Mouse (Mus musculus) bone marrow, adult 2 months (tissue): ENCODE data around the gene Strap. TPM values are rescaled to one million over a fixed set of nuclear protein-coding genes. Genes with fewer than 3 reads are reported as not detected.

ENCODE experiments used
- H3K27ac ChIP-seq: fragments of 200-500 bp; 2 replicates; pipeline ENCODE4 v1.5.1; 2012; ENCODE audit warnings: low read depth, mild to moderate bottlenecking, control low read depth, inconsistent platforms, low read length; ENCODE audit not compliant: control insufficient read depth, poor library complexity, insufficient read depth
- H3K4me1 ChIP-seq: fragments of 200-500 bp; 2 replicates; pipeline ENCODE4 v1.6.1; 2011; ENCODE audit warnings: low read length; ENCODE audit not compliant: control insufficient read depth, insufficient read depth
- H3K4me3 ChIP-seq: fragments of 200-500 bp; replicated peaks from 2 replicates; pipeline ENCODE3; 2011; ENCODE audit warnings: mild to moderate bottlenecking, low read depth, low read length, control low read depth; ENCODE audit not compliant: control insufficient read depth
- CTCF ChIP-seq: fragments of 200-500 bp; IDR thresholded peaks from 2 replicates; pipeline ENCODE4 v1.5.1; 2011; ENCODE audit warnings: low read length, control low read depth; ENCODE audit not compliant: control insufficient read depth, insufficient read depth
- POLR2A ChIP-seq: fragments of 200-500 bp; IDR thresholded peaks from 2 replicates; pipeline ENCODE4 v1.6.1; 2011; ENCODE audit warnings: low read depth, mild to moderate bottlenecking, control low read depth, low read length, borderline replicate concordance; ENCODE audit not compliant: control insufficient read depth
- WGBS: fragments of 180-500 bp; shearing (Covaris S2); methylation state at CpG from one replicate; pipeline ENCODE4 v1.1.7; 2018; 5-methylcytosine and 5-hydroxymethylcytosine counted together
- polyA plus RNA-seq: library from polyadenylated mRNA; stranded (reverse); fragments of >200 nt; gene quantifications from 2 replicates; pipeline ENCODE4 v1.2.4, GENCODE M21; 2011; ENCODE audit warnings: low replicate concordance; ENCODE audit not compliant: missing spikeins, insufficient read depth, insufficient read length

Strap gene
- 36.8 and 43.6 TPM in 2 replicates for polyA plus RNA-seq

DNA sequence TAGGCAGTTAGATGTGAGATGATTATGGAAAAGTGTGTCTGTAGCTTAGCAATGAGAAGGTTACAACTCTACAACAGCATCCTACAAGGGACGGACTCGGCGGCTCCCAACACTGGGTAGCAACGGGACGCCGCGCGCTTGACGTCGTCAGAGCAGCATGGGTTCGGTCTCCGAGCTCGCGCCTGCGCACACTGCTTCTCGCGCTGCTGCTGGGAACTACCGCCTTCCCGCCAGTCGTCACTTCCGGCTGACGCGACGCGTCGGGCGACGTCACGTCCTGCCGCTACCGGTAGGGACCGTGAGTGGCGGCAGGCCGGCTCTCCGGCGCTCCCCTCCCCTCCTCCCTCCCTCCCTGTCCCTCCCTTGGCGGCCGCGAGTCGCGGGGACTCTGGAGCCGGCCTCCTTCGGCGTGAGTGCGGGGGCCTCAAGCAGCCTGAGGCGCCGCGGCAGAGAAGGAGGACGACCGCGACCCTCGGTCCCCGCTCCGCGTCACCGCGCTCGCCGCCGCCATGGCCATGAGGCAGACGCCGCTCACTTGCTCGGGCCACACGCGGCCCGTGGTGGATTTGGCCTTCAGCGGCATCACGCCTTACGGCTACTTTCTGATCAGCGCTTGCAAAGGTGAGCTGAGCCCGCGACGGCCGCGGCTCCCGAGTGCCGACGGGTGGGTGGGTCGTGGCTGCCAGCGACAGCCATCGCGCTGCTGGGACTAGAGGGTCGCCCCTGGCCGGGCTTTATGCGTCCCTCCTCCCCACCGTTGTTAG is at the start of gene Strap:
Strap (plus strand) TSS at position 233 of the 764 bp plus-strand sequence.
- under 1% methylated on average over 80 of the region's 86 CpGs for WGBS
- no peak for TF ChIP-seq CTCF
- TF ChIP-seq POLR2A, result peak; percentile 90; the same call in 1 of the 2 replicates
- peak within 1 kb of the TSS; percentile 98 for H3K4me3 ChIP-seq
- peaks cover 1% of the 10 kb centered on the region; the same call in 1 of the 2 replicates for H3K4me1 ChIP-seq
- peak within 1 kb of the TSS; percentile 85 for H3K27ac ChIP-seq

GRCm38 (mm10) chr6:137687667-137688066 is 47.2 kb upstream of the Strap start:
- Histone ChIP-seq H3K4me3 (no peak overlapping the region), H3K4me1 (no peaks in the 10 kb centered on the region), H3K27ac (no peak overlapping the region)
- no peak for TF ChIP-seq CTCF
- no peak for TF ChIP-seq POLR2A
- 80% methylated on average over 5 of the region's 5 CpGs for WGBS

- no peak for TF ChIP-seq CTCF
- no peak for TF ChIP-seq POLR2A
- Histone ChIP-seq H3K4me3 (no peak overlapping the region), H3K4me1 (no peaks in the 10 kb centered on the region), H3K27ac (no peak overlapping the region)
- WGBS, result 79% methylated on average over 3 of the region's 3 CpGs
Measured at GRCm38 (mm10) chr6:137688079-137688478, 46.8 kb upstream of the Strap start.

- no peaks in the 10 kb centered on the region for H3K4me1 ChIP-seq
- no peak overlapping the region for H3K4me3 ChIP-seq
- no peak for TF ChIP-seq POLR2A
- TF ChIP-seq CTCF, result no peak
- WGBS, result 78% methylated on average over 11 of the region's 11 CpGs
- no peak overlapping the region for H3K27ac ChIP-seq
Measured at GRCm38 (mm10) chr6:137688506-137689105, 46.3 kb upstream of the Strap start.

GRCm38 (mm10) chr6:137690550-137691119 is 44.2 kb upstream of the Strap start:
- WGBS, result 14% methylated on average over 2 of the region's 2 CpGs
- no peak overlapping the region for H3K27ac ChIP-seq
- TF ChIP-seq POLR2A (no peak), CTCF (no peak)
- H3K4me1 ChIP-seq, result peaks cover 2% of the 10 kb centered on the region; the same call in 1 of the 2 replicates
- H3K4me3 ChIP-seq, result no peak overlapping the region

- WGBS, result 9% methylated on average over 2 of the region's 2 CpGs
- H3K4me1 ChIP-seq, result peaks cover 6% of the 10 kb centered on the region; the same call in 1 of the 2 replicates
- H3K4me3 ChIP-seq, result no peak overlapping the region
- H3K27ac ChIP-seq, result no peak overlapping the region
- TF ChIP-seq CTCF (no peak), POLR2A (no peak)
Measured at GRCm38 (mm10) chr6:137694310-137694709, 40.6 kb upstream of the Strap start.

GRCm38 (mm10) chr6:137695046-137695445 is 39.8 kb upstream of the Strap start:
- WGBS, result 82% methylated on average over 8 of the region's 8 CpGs
- TF ChIP-seq POLR2A, result no peak
- no peak for TF ChIP-seq CTCF
- Histone ChIP-seq H3K4me1 (peaks cover 6% of the 10 kb centered on the region; the same call in 1 of the 2 replicates), H3K4me3 (no peak overlapping the region), H3K27ac (no peak overlapping the region)

GRCm38 (mm10) chr6:137696445-137697204 is 38.3 kb upstream of the Strap start:
- WGBS, result 15% methylated on average over 8 of the region's 8 CpGs
- Histone ChIP-seq H3K4me3 (no peak overlapping the region), H3K27ac (peak overlapping the region; percentile 91), H3K4me1 (peaks cover 6% of the 10 kb centered on the region; the same call in 1 of the 2 replicates)
- TF ChIP-seq CTCF (no peak), POLR2A (no peak)
